Mouse (Mus musculus): ENCODE results near the gene 1500009C09Rik. TPM values are rescaled to one million over a fixed set of nuclear protein-coding genes. Genes with fewer than 3 reads are reported as not detected.

Gene 1500009C09Rik
- not detected for polyA plus RNA-seq (2014; fragmentation: Illumina TruSeq; extraction: RNeasy Lipid Tissue Mini Kit (QIAGEN cat#74804); ENCODE audit: low read depth, low replicate concordance)

GRCm38 (mm10) chr15:82252097-82252496 lies at the start of gene 1500009C09Rik:
1500009C09Rik (plus strand) TSS chr15:82252397.

GRCm38 (mm10) chr15:82212752-82213063 lies 39.5 kb upstream of the 1500009C09Rik start, which contains the start of gene Shisa8:
Shisa8 (minus strand) TSS chr15:82212815.

GRCm38 (mm10) chr15:82223657-82224601 lies 28.3 kb upstream of the 1500009C09Rik start, which contains the start of gene Tnfrsf13c:
Tnfrsf13c (minus strand) TSS chr15:82224369.

GRCm38 (mm10) chr15:82244115-82244804 lies 7.9 kb upstream of the 1500009C09Rik start, which contains the start of gene Cenpm:
Cenpm (minus strand) TSS chr15:82244748.

GRCm38 (mm10) chr15:82274593-82274926 lies 22.4 kb downstream of the 1500009C09Rik start, which contains the start of gene Sept3:
Sept3 (plus strand) TSS chr15:82274893.

GRCm38 (mm10) chr15:82298764-82299561 lies 46.8 kb downstream of the 1500009C09Rik start, which contains the start of gene Wbp2nl:
Wbp2nl (plus strand) TSS chr15:82298954.

Other genes starting within 250 kb of the 1500009C09Rik start
- gene Desi1, start 218.5 kb upstream of the 1500009C09Rik start, polyA plus RNA-seq (2014; fragmentation: Illumina TruSeq; extraction: RNeasy Lipid Tissue Mini Kit (QIAGEN cat#74804); ENCODE audit: low read depth, low replicate concordance), result 18.6 TPM
- 85.5 TPM for gene Snu13, start 204.8 kb upstream of the 1500009C09Rik start, polyA plus RNA-seq (2014; fragmentation: Illumina TruSeq; extraction: RNeasy Lipid Tissue Mini Kit (QIAGEN cat#74804); ENCODE audit: low read depth, low replicate concordance)
- not detected for gene 4930407I10Rik, start 193.2 kb upstream of the 1500009C09Rik start, polyA plus RNA-seq (2014; fragmentation: Illumina TruSeq; extraction: RNeasy Lipid Tissue Mini Kit (QIAGEN cat#74804); ENCODE audit: low read depth, low replicate concordance)
- gene Mei1, start 182.4 kb upstream of the 1500009C09Rik start, polyA plus RNA-seq (2014; fragmentation: Illumina TruSeq; extraction: RNeasy Lipid Tissue Mini Kit (QIAGEN cat#74804); ENCODE audit: low read depth, low replicate concordance), result not detected
- 9.0 TPM for gene Ccdc134, start 124.5 kb upstream of the 1500009C09Rik start, polyA plus RNA-seq (2014; fragmentation: Illumina TruSeq; extraction: RNeasy Lipid Tissue Mini Kit (QIAGEN cat#74804); ENCODE audit: low read depth, low replicate concordance)
- 23.7 TPM for gene Srebf2, start 105.2 kb upstream of the 1500009C09Rik start, polyA plus RNA-seq (2014; fragmentation: Illumina TruSeq; extraction: RNeasy Lipid Tissue Mini Kit (QIAGEN cat#74804); ENCODE audit: low read depth, low replicate concordance)
- not detected for gene Shisa8, start 39.6 kb upstream of the 1500009C09Rik start, polyA plus RNA-seq (2014; fragmentation: Illumina TruSeq; extraction: RNeasy Lipid Tissue Mini Kit (QIAGEN cat#74804); ENCODE audit: low read depth, low replicate concordance)
- not detected for gene Tnfrsf13c, start 28.0 kb upstream of the 1500009C09Rik start, polyA plus RNA-seq (2014; fragmentation: Illumina TruSeq; extraction: RNeasy Lipid Tissue Mini Kit (QIAGEN cat#74804); ENCODE audit: low read depth, low replicate concordance)
- 0.99 TPM for gene Cenpm, start 7.6 kb upstream of the 1500009C09Rik start, polyA plus RNA-seq (2014; fragmentation: Illumina TruSeq; extraction: RNeasy Lipid Tissue Mini Kit (QIAGEN cat#74804); ENCODE audit: low read depth, low replicate concordance)
- 1.5 TPM for gene Sept3, start 22.5 kb downstream of the 1500009C09Rik start, polyA plus RNA-seq (2014; fragmentation: Illumina TruSeq; extraction: RNeasy Lipid Tissue Mini Kit (QIAGEN cat#74804); ENCODE audit: low read depth, low replicate concordance)
- not detected for gene Wbp2nl, start 46.6 kb downstream of the 1500009C09Rik start, polyA plus RNA-seq (2014; fragmentation: Illumina TruSeq; extraction: RNeasy Lipid Tissue Mini Kit (QIAGEN cat#74804); ENCODE audit: low read depth, low replicate concordance)
- 35.5 TPM for gene Naga, start 86.5 kb downstream of the 1500009C09Rik start, polyA plus RNA-seq (2014; fragmentation: Illumina TruSeq; extraction: RNeasy Lipid Tissue Mini Kit (QIAGEN cat#74804); ENCODE audit: low read depth, low replicate concordance)
- gene Pheta2, start 86.5 kb downstream of the 1500009C09Rik start, polyA plus RNA-seq (2014; fragmentation: Illumina TruSeq; extraction: RNeasy Lipid Tissue Mini Kit (QIAGEN cat#74804); ENCODE audit: low read depth, low replicate concordance), result 1.4 TPM
- 252 TPM for gene Smdt1, start 86.6 kb downstream of the 1500009C09Rik start, polyA plus RNA-seq (2014; fragmentation: Illumina TruSeq; extraction: RNeasy Lipid Tissue Mini Kit (QIAGEN cat#74804); ENCODE audit: low read depth, low replicate concordance)
- 848 TPM for gene Ndufa6, start 101.9 kb downstream of the 1500009C09Rik start, polyA plus RNA-seq (2014; fragmentation: Illumina TruSeq; extraction: RNeasy Lipid Tissue Mini Kit (QIAGEN cat#74804); ENCODE audit: low read depth, low replicate concordance)
- gene Cyp2d22, start 127.9 kb downstream of the 1500009C09Rik start, polyA plus RNA-seq (2014; fragmentation: Illumina TruSeq; extraction: RNeasy Lipid Tissue Mini Kit (QIAGEN cat#74804); ENCODE audit: low read depth, low replicate concordance), result 38.5 TPM
- gene Cyp2d11, start 141.6 kb downstream of the 1500009C09Rik start, polyA plus RNA-seq (2014; fragmentation: Illumina TruSeq; extraction: RNeasy Lipid Tissue Mini Kit (QIAGEN cat#74804); ENCODE audit: low read depth, low replicate concordance), result not detected
- 1.6 TPM for gene Cyp2d10, start 154.8 kb downstream of the 1500009C09Rik start, polyA plus RNA-seq (2014; fragmentation: Illumina TruSeq; extraction: RNeasy Lipid Tissue Mini Kit (QIAGEN cat#74804); ENCODE audit: low read depth, low replicate concordance)
- gene Cyp2d9, start 181.0 kb downstream of the 1500009C09Rik start, polyA plus RNA-seq (2014; fragmentation: Illumina TruSeq; extraction: RNeasy Lipid Tissue Mini Kit (QIAGEN cat#74804); ENCODE audit: low read depth, low replicate concordance), result not detected

Data from heart, adult 10 weeks (tissue).